Mouse (Mus musculus) midbrain, embryonic 16.5 days (tissue): ENCODE results near the gene Pifo. TPM values are rescaled to one million over a fixed set of nuclear protein-coding genes. Genes with fewer than 3 reads are reported as not detected.

Experiments used
- ATAC-seq: fragments of 200-750 bp; cut with Nextera tagmentation; 2 replicates; pipeline ENCODE4 v1.8.0; 2017; ENCODE audit warnings: moderate TSS enrichment
- H3K27ac ChIP-seq: fragments of 300-500 bp; sonication (generic); 2 replicates; pipeline ENCODE4 v1.5.1; 2014; ENCODE audit warnings: mild to moderate bottlenecking, low read length, mixed read lengths
- H3K27me3 ChIP-seq: fragments of 300-500 bp; sonication (generic); 2 replicates; pipeline ENCODE4 v1.6.1; 2014; ENCODE audit warnings: low read depth, low read length, mixed read lengths; ENCODE audit not compliant: control insufficient read depth, insufficient read depth
- H3K36me3 ChIP-seq: fragments of 300-500 bp; sonication (generic); 2 replicates; pipeline ENCODE4 v1.6.1; 2014; ENCODE audit warnings: mild to moderate bottlenecking, low read length, moderate library complexity, mixed read lengths; ENCODE audit not compliant: control insufficient read depth, insufficient read depth
- H3K4me1 ChIP-seq: fragments of 300-500 bp; sonication (generic); 2 replicates; pipeline ENCODE4 v1.6.1; 2014; ENCODE audit warnings: mild to moderate bottlenecking, low read length, mixed read lengths; ENCODE audit not compliant: control insufficient read depth, insufficient read depth
- H3K4me2 ChIP-seq: fragments of 300-500 bp; sonication (generic); 2 replicates; pipeline ENCODE4 v1.6.1; 2014; ENCODE audit warnings: mild to moderate bottlenecking, low read length, mixed read lengths
- H3K4me3 ChIP-seq: fragments of 300-500 bp; sonication (generic); 2 replicates; pipeline ENCODE4 v1.5.1; 2014; ENCODE audit warnings: low read depth, mild to moderate bottlenecking, low read length, moderate library complexity, mixed read lengths
- H3K9ac ChIP-seq: fragments of 300-500 bp; sonication (generic); 2 replicates; pipeline ENCODE4 v1.6.1; 2014; ENCODE audit warnings: low read depth, low read length, mixed read lengths
- H3K9me3 ChIP-seq: fragments of 300-500 bp; sonication (generic); replicated peaks from 2 replicates; pipeline ENCODE4 v1.6.1; 2014; ENCODE audit warnings: mild to moderate bottlenecking, low read length, mixed read lengths; ENCODE audit not compliant: control insufficient read depth, poor library complexity, severe bottlenecking
- WGBS: fragments of 180-500 bp; shearing (Covaris S2); extraction: QIAGEN DNeasy Blood & Tissue Kit; methylation state at CpG from one replicate; pipeline ENCODE4 v1.1.7; 2014; 5-methylcytosine and 5-hydroxymethylcytosine counted together
- polyA plus RNA-seq: library from polyadenylated mRNA; unstranded; fragments of >200 nt; fragmentation: Nextera tagmentation; extraction: Ambion mirVana; gene quantifications from 2 replicates; pipeline ENCODE4 v1.2.1, GENCODE M21; 2015

The Pifo gene
- polyA plus RNA-seq, 1 experiment from 2014 or later = 7.3 TPM

GRCm38 (mm10) chr3:105959585-105959984 is 54.9 kb downstream of the Pifo start:
- WGBS = 0% methylated on average over 26 of the region's 26 CpGs
- Histone ChIP-seq H3K27me3 (no peaks in the 10 kb centered on the region), H3K4me1 (peaks cover 31% of the 10 kb centered on the region), H3K9me3 (no peaks in the 10 kb centered on the region), H3K27ac (peak overlapping the region; percentile 72), H3K9ac (peak overlapping the region; percentile 81), H3K4me2 (peak overlapping the region; percentile 87), H3K4me3 (peak overlapping the region; percentile 59), H3K36me3 (peaks cover 11% of the 10 kb centered on the region)
- ATAC-seq = peak; percentile 87

- H3K27ac ChIP-seq = peak within 1 kb of the TSS; percentile 92
- WGBS = under 1% methylated on average over 50 of the region's 52 CpGs
- no peaks in the 10 kb centered on the region for H3K27me3 ChIP-seq
- H3K4me2 ChIP-seq = peak within 1 kb of the TSS; percentile 88
- H3K4me1 ChIP-seq = peaks cover 33% of the 10 kb centered on the region
- peaks cover 8% of the 10 kb centered on the region for H3K36me3 ChIP-seq
- peak within 1 kb of the TSS; percentile 59 for H3K4me3 ChIP-seq
- no peaks in the 10 kb centered on the region for H3K9me3 ChIP-seq
- ATAC-seq = peak; percentile 98
- H3K9ac ChIP-seq = peak within 1 kb of the TSS; percentile 96
Observed at GRCm38 (mm10) chr3:105958974-105959580, 55.4 kb downstream of the Pifo start, which contains the start of gene Wdr77. Gene Wdr77 (plus strand): TSS chr3:105959369.

- WGBS = 38% methylated on average over 5 of the region's 5 CpGs
- ATAC-seq = no peak
Observed at GRCm38 (mm10) chr3:105958204-105958603, 56.2 kb downstream of the Pifo start.

GRCm38 (mm10) chr3:105957235-105957634 is 57.2 kb downstream of the Pifo start:
- H3K9me3 ChIP-seq = no peaks in the 10 kb centered on the region
- no peak overlapping the region for H3K4me3 ChIP-seq
- H3K9ac ChIP-seq = no peak overlapping the region
- peaks cover 33% of the 10 kb centered on the region for H3K4me1 ChIP-seq
- H3K27ac ChIP-seq = no peak overlapping the region
- H3K27me3 ChIP-seq = no peaks in the 10 kb centered on the region
- 95% methylated on average over 1 of the region's 1 CpGs for WGBS
- peak overlapping the region; percentile 0; the same call in 1 of the 2 replicates for H3K4me2 ChIP-seq
- peaks cover 4% of the 10 kb centered on the region; the same call in 1 of the 2 replicates for H3K36me3 ChIP-seq
- ATAC-seq = no peak

More at GRCm38 (mm10) chr3:105958204-105958603, 56.2 kb downstream of the Pifo start:
- Histone ChIP-seq H3K9me3 (no peaks in the 10 kb centered on the region), H3K4me1 (peaks cover 33% of the 10 kb centered on the region), H3K36me3 (peaks cover 8% of the 10 kb centered on the region), H3K9ac (peak overlapping the region; percentile 96), H3K27me3 (no peaks in the 10 kb centered on the region), H3K4me3 (peak overlapping the region; percentile 59), H3K27ac (peak overlapping the region; percentile 92; the same call in 1 of the 2 replicates), H3K4me2 (peak overlapping the region; percentile 88)

- no peak overlapping the region for H3K9ac ChIP-seq
- 95% methylated on average over 7 of the region's 7 CpGs for WGBS
Observed at GRCm38 (mm10) chr3:105951348-105951747, 63.1 kb downstream of the Pifo start.

More at GRCm38 (mm10) chr3:105951348-105951747, 63.1 kb downstream of the Pifo start:
- no peak overlapping the region for H3K4me3 ChIP-seq
- H3K4me2 ChIP-seq = no peak overlapping the region
- no peak overlapping the region for H3K27ac ChIP-seq
- no peak for ATAC-seq
- H3K4me1 ChIP-seq = peaks cover 4% of the 10 kb centered on the region
- H3K27me3 ChIP-seq = no peaks in the 10 kb centered on the region
- H3K36me3 ChIP-seq = peaks cover 27% of the 10 kb centered on the region
- no peaks in the 10 kb centered on the region for H3K9me3 ChIP-seq

Other genes starting within 250 kb of the Pifo start
- 74.1 and 74.3 TPM in 2 replicates for gene Rap1a, start 213.3 kb downstream of the Pifo start, polyA plus RNA-seq
- 0.09 and 0.14 TPM in 2 replicates for gene Adora3, start 143.8 kb downstream of the Pifo start, polyA plus RNA-seq
- not detected in 2 replicates for gene Tmigd3, start 143.7 kb downstream of the Pifo start, polyA plus RNA-seq
- gene I830077J02Rik, start 82.0 kb downstream of the Pifo start, polyA plus RNA-seq = 0.12 and 0.30 TPM in 2 replicates
- 89.7 and 90.9 TPM in 2 replicates for gene Wdr77, start 55.3 kb downstream of the Pifo start, polyA plus RNA-seq
- 543 and 547 TPM in 2 replicates for gene Atp5f1, start 54.5 kb downstream of the Pifo start, polyA plus RNA-seq
- 3.8 and 5.8 TPM in 2 replicates for gene Ovgp1, start 40.9 kb downstream of the Pifo start, polyA plus RNA-seq
- not detected in 2 replicates for gene Chil5, start 18.2 kb upstream of the Pifo start, polyA plus RNA-seq
- gene Chia1, start 98.6 kb upstream of the Pifo start, polyA plus RNA-seq = 1.1 and 1.5 TPM in 2 replicates
- not detected in 2 replicates for gene Chil3, start 152.9 kb upstream of the Pifo start, polyA plus RNA-seq
- gene Chil4, start 204.9 kb upstream of the Pifo start, polyA plus RNA-seq = not detected in 2 replicates